Mouse (Mus musculus) thymus, postnatal 4 days (tissue): ENCODE results near the gene Btbd35f9.
"Not testable (repeated sequence)": the region's sequence is repeated elsewhere in the genome, so short reads cannot be mapped to it uniquely, and the experiment has no call there.

Source experiments
- DNase-seq: peaks from one replicate; pipeline ENCODE4 v3.0.0; 2021

Gene Btbd35f9

GRCm38 (mm10) chrX:34161399-34161798 is at the start of gene Btbd35f9:
Btbd35f9 (minus strand) TSS chrX:34161499.
- DNase-seq = not testable (repeated sequence)
